Mouse (Mus musculus): ENCODE data around the gene Atxn2. TPM values are rescaled to one million over a fixed set of nuclear protein-coding genes. Genes with fewer than 3 reads are reported as not detected.
"Not testable (repeated sequence)": the region's sequence is repeated elsewhere in the genome, so short reads cannot be mapped to it uniquely, and the experiment has no call there.

Gene Atxn2
- total and polyA plus RNA-seq, 3 experiments: 146 to 229 (median 218) TPM

- no peak for DNase-seq
Measured at GRCm38 (mm10) chr5:121710851-121711173, 325 bp upstream of the Atxn2 start.

- no peak for DNase-seq
Measured at GRCm38 (mm10) chr5:121711928-121712231, 743 bp downstream of the Atxn2 start.

GRCm38 (mm10) chr5:121712232-121712933, 1.2 kb downstream of the Atxn2 start:
- peak; percentile 74 for DNase-seq

- peak; percentile 78 for DNase-seq
Measured at GRCm38 (mm10) chr5:121712934-121713538, 1.9 kb downstream of the Atxn2 start.

- no peak for DNase-seq
Measured at GRCm38 (mm10) chr5:121714331-121714730, 3.2 kb downstream of the Atxn2 start.

GRCm38 (mm10) chr5:121714928-121715327, 3.8 kb downstream of the Atxn2 start:
- no peak for DNase-seq

- no peak for DNase-seq
Measured at GRCm38 (mm10) chr5:121718462-121718861, 7.3 kb downstream of the Atxn2 start.

- DNase-seq: no peak
Measured at GRCm38 (mm10) chr5:121720888-121721585, 9.9 kb downstream of the Atxn2 start.

- DNase-seq: peak; percentile 67
Measured at GRCm38 (mm10) chr5:121721841-121722240, 10.7 kb downstream of the Atxn2 start.

GRCm38 (mm10) chr5:121724678-121725077, 13.5 kb downstream of the Atxn2 start:
- DNase-seq: no peak

- no peak for DNase-seq
Measured at GRCm38 (mm10) chr5:121730057-121730456, 18.9 kb downstream of the Atxn2 start.

GRCm38 (mm10) chr5:121736641-121737040, 25.5 kb downstream of the Atxn2 start:
- DNase-seq: no peak

- DNase-seq: not testable (repeated sequence)
Measured at GRCm38 (mm10) chr5:121738162-121738561, 27.0 kb downstream of the Atxn2 start.

GRCm38 (mm10) chr5:121738576-121739191, 27.5 kb downstream of the Atxn2 start:
- no peak for DNase-seq

- no peak for DNase-seq
Measured at GRCm38 (mm10) chr5:121740516-121740915, 29.4 kb downstream of the Atxn2 start.

- DNase-seq: no peak
Measured at GRCm38 (mm10) chr5:121742915-121743314, 31.8 kb downstream of the Atxn2 start.

GRCm38 (mm10) chr5:121747884-121748594, 36.9 kb downstream of the Atxn2 start:
- DNase-seq: not testable (repeated sequence)

GRCm38 (mm10) chr5:121749633-121750032, 38.5 kb downstream of the Atxn2 start:
- DNase-seq: no peak

- DNase-seq: no peak
Measured at GRCm38 (mm10) chr5:121757900-121758299, 46.8 kb downstream of the Atxn2 start.

- DNase-seq: no peak
Measured at GRCm38 (mm10) chr5:121758341-121758740, 47.2 kb downstream of the Atxn2 start.

- no peak for DNase-seq
Measured at GRCm38 (mm10) chr5:121759921-121760320, 48.8 kb downstream of the Atxn2 start.

GRCm38 (mm10) chr5:121761459-121761858, 50.3 kb downstream of the Atxn2 start:
- no peak for DNase-seq
